Mouse (Mus musculus) heart, adult 2 months (tissue): Measurements from ENCODE around the gene Trim65.

Source experiments
- EP300 ChIP-seq: fragments of 200-500 bp; IDR thresholded peaks from 2 replicates; pipeline ENCODE4 v1.6.1; 2011; ENCODE audit warnings: low read depth, low read length, control low read depth; ENCODE audit not compliant: insufficient read depth
- POLR2A ChIP-seq: fragments of 200-500 bp; IDR thresholded peaks from 2 replicates; pipeline ENCODE4 v1.6.1; 2011; ENCODE audit warnings: mild to moderate bottlenecking, low read depth, low read length, control low read depth; ENCODE audit not compliant: insufficient read depth

- TF ChIP-seq POLR2A, result peak; percentile 85
- no peak for TF ChIP-seq EP300
Measured at GRCm38 (mm10) chr11:116110131-116110530, 20.8 kb downstream of the Trim65 start.
